Mouse (Mus musculus) mature B cell (primary cell): ENCODE results near the gene Fmnl3.
"Not testable (repeated sequence)": the region's sequence is repeated elsewhere in the genome, so short reads cannot be mapped to it uniquely, and the experiment has no call there.

Experiments
- in situ Hi-C: fragments of 300-500 bp; cut with MboI; formaldehyde crosslinking; loops from 2 replicates; pipeline ENCODE4 v1.14.3; 2019

The Fmnl3 gene

DNA sequence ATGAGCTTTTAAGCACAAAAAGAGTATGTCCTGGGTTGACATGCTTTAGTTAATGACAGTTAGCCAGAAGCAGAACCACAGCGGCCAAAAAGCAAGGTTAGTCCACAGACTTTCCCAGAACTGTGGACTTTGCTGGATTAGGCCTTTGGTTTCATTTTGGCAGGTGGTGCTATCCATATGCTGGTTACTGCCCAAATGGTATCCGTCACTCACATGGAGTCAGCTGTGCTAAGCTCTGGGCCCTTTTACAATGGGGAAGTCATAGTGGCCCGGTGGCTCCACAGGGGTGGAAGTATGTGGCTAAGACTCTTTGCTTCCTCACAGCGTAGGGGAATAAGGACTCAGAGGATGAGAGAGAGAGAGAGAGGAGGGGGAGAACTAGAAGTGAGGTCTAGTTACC is 17.7 kb upstream of the Fmnl3 start:
- in situ Hi-C loops, result no loop called here

DNA sequence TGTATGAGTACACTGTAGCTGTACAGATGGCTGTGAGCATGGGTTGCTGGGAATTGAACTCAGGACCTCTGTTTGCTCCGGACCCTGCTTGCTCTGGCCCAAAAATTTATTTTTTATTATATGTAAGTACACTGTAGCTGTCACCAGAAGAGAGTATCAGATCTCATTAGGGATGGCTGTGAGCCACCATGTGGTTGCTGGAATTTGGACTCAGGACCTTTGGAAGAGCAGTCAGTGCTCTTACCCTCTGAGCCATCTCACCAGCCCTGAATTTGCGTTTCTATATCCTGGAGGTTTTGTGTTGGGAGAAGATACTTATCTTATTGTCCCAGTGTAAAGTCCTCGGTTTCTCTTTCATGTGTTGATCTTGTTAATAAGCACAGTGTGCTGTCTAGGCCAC is 16.5 kb upstream of the Fmnl3 start:
- in situ Hi-C loops, result no loop called here

GRCm38 (mm10) chr15:99386110-99386509 is 15.8 kb upstream of the Fmnl3 start:
- in situ Hi-C loops, result not testable (repeated sequence)

DNA sequence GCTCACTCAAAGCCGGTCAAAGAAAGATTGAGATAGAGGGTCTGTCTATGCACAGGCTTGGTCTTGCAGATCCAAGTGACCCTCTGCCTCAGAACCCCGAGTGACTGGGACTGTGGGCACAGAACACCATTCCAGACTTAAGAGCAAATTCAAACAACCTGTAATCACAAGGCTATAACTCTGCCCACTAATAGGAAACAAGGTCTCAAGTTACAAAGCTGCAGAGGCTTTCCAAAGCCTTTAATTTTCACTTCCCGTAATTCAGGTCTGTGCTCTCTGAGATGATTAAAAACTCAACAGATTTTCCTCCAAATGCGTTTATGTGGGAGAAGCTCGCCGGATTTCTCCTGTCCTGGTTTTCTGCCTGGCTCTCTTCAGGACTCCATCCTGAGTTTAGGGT is 13.8 kb upstream of the Fmnl3 start:
- in situ Hi-C loops, result no loop called here

DNA sequence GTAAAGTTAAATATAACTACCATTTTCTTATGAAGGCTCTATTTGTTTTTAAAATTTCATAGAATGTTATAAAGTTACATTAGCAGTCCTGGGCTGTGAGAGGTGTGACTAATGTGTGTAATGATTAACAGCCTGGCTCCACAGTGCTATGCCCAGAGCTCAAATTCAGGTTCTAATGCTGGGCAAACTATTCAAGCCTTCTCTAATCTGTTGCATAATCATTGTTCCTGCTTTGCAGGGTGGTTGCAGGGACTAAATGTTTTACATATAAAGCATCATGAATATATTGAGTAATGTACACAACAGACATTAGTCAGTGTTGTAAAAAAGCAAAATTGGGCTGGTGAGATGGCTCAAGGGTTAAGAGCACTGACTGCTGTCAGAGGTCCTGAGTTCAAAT is 12.6 kb upstream of the Fmnl3 start:
- in situ Hi-C loops, result no loop called here

DNA sequence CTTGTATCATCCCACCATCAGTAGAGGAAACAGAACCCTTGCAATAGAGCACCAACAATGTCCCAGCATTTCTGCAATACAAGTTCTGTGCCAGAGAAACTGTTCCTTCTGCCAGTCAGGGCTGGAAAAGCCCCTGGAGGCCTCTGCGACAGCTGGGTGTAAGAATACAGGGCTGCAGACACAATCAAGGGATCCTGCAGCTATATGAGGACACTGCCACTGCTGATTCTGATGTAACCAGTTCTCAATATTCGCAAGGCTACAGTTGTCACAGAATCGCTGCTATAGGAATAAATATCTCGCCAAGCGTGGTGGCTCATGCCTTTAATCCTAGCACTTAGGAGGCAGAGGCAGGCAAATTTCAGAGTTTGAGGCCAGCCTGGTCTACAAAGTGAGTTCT is 6.0 kb upstream of the Fmnl3 start:
- in situ Hi-C loops, result no loop called here

DNA sequence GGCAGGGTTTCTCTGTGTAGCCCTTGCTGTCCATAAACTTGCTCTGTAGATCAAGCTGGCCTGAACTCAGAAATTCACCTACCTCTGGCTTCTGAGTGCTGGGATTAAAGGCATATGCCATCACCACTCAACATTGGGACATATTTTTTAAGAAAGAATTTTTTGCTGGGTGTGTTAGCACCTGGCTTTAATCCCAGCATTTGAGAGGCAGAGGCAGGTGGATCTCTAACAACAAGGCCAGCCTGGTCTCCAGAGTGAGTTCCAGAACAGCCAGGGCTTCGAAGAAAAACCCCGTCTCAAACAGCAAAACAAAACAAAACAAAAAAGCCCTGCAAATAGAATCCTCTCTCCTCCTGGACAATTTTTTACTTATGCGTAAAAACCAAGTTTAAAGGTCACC is 5.3 kb upstream of the Fmnl3 start:
- in situ Hi-C loops, result no loop called here

DNA sequence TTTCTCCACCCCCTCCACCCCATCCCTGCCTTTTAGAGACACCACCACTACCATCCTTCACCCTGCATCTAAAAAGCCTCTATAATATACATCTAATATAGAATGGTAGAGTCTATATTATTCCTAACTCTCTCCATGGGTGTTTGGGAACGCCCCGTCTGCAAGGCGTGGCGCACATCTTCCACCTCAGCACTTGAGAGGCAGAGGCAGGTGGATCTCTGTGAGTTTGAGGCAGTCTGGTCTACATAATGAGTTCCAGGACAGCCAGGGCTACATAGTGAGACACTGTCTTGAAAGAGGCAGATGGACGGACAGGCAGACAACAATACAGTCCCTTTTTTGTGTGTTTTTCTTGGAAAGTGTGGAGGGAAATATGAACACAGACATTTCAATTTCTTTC is 4.8 kb upstream of the Fmnl3 start:
- in situ Hi-C loops, result no loop called here

GRCm38 (mm10) chr15:99372761-99373160 is 2.5 kb upstream of the Fmnl3 start:
- in situ Hi-C loops, result no loop called here

GRCm38 (mm10) chr15:99371526-99372340 is 1.5 kb upstream of the Fmnl3 start:
- in situ Hi-C loops, result no loop called here

DNA sequence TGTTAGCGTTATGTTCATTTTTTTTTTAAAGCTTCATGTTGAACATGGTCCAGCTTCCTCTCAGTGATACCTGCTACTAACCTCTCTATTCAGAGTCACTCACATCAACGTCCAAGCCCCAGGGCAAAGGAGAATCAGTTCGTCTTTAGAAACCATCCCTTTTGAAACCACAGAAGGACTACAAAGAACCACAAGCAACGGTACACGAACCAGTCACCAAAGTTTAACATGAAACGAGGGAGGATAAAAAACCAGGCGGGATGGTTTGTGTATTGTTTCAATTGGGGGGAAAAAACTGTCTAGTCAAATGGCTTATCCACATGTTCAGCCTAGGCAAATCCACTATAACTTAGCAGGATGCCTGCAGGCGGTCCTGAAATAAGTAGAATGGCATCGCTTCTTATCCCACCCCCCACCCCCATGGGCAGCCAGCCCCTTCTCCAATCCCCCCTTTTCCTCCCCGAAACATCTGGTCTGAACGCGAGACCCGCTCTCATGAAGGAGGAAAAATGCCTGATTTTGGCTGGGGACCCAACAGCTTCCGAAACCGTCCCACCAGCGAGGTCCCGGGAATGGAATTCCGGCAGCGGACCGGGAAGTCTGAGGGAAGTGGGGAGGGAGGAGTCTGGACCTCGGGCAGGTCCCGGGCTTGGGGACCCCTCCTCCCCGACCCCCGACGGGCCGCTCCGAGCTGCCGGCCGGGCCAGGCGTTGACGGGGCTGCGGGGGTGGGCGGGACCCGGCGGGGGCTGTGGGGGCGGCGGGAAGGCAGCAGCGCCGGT is 701 bp downstream of the Fmnl3 start:
- in situ Hi-C loops, result loop anchor here (5.0 kb wide), 1 partner anchor 37 kb away; no protein-coding TSS in a partner anchor

GRCm38 (mm10) chr15:99368583-99369266 is 1.6 kb downstream of the Fmnl3 start:
- in situ Hi-C loops, result loop anchor here (5.0 kb wide), 1 partner anchor 36 kb away; no protein-coding TSS in a partner anchor

- in situ Hi-C loops, result loop anchor here (5.0 kb wide), 1 partner anchor 33 kb away; no protein-coding TSS in a partner anchor
Observed at GRCm38 (mm10) chr15:99364921-99365320, 5.4 kb downstream of the Fmnl3 start.

DNA sequence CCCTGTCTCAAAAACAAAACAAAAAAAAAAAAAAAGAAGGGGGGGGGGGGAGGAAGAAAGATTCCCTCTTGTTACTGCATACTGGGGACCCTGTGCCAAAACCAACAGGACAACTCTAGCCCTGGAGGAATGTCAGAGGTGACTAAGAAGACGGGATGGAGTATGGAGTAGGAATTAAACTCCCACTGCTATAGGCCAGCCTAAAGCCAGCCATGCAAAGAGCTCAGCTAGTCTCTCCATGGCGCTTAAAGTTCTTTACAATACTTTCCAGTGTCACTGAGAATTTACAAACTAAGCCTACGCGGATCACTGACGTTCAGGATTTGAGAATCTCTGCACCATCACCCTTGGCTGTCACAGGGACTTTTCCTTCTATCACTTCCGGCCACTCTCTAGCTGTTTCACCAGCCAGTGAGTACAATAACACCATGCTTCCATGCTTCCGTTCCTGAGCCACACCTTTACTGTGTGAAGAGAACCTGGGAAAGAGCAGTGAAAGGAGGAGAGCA is 6.2 kb downstream of the Fmnl3 start:
- in situ Hi-C loops, result no loop called here

DNA sequence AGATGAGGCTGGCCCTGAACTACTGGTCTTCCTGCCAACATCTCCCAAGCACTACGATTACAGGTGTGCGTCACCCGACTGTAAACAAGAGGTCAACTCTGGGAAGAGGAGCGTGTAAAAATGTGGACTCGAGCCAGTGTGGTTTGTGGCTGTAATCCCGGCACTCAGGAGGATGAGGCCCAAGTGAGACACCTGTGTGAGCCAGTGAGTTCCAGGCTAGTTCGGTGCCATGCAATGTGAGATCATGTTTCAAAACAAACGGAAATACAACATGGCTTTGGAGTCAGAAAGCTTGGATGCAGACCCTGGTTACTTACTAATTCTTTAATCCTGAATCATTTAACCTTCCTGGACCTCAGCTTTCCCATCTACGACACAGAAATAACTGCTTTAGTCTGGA is 11.3 kb downstream of the Fmnl3 start:
- in situ Hi-C loops, result no loop called here

GRCm38 (mm10) chr15:99356462-99356861 is 13.8 kb downstream of the Fmnl3 start:
- in situ Hi-C loops, result no loop called here

DNA sequence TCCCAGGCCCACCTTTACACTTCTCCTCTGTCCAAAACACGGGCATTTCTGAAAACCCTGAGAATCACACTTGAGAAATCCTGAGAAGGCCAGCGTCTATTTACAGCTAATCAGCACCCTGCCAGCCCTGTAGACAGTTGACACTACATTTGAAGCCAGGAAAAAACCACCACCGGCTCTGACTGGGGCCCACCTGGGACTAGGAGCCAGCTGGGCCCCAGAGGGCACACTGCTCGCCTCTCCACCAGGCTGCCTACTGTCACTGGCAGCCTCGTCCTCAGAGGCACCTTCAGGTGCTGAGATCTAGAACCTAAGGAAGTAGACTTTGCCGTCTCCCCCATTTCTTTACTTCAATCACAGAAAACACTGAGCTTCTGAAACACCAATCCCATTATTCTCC is 14.6 kb downstream of the Fmnl3 start:
- in situ Hi-C loops, result no loop called here

GRCm38 (mm10) chr15:99352306-99352705 is 18.0 kb downstream of the Fmnl3 start:
- in situ Hi-C loops, result no loop called here

DNA sequence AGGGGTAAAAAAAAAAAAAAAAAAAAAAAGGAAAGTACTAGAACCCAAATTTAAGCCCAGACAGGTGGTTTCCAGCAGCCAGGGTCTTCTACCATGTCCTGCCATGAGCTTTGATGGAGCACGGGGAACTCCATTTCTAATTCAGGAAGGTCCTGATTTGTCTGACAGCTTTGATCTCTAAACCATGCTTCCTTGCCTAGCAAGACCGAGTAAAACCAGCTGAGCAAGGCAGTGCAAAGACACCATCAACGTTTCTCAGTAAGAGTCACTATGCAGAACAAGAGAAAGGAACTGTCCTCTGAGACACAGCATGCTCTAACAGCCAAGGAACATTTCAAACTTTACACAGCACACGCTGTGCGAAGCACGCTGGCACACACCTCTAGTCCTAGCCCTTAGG is 18.7 kb downstream of the Fmnl3 start:
- in situ Hi-C loops, result no loop called here

GRCm38 (mm10) chr15:99344961-99345360 is 25.3 kb downstream of the Fmnl3 start:
- in situ Hi-C loops, result no loop called here

- in situ Hi-C loops, result no loop called here
Observed at GRCm38 (mm10) chr15:99344148-99344870, 26.0 kb downstream of the Fmnl3 start.
